Mouse (Mus musculus) neural tube, embryonic 15.5 days (tissue): ENCODE results near the gene Met. TPM values are rescaled to one million over a fixed set of nuclear protein-coding genes. Genes with fewer than 3 reads are reported as not detected.

Source experiments
- ATAC-seq: fragments of 200-750 bp; cut with Nextera tagmentation; 2 replicates; pipeline ENCODE4 v1.8.0; 2017; ENCODE audit warnings: mild to moderate bottlenecking, moderate TSS enrichment, moderate library complexity; ENCODE audit not compliant: low FRiP score
- H3K27ac ChIP-seq: fragments of 300-500 bp; sonication (generic); replicated peaks from 2 replicates; pipeline ENCODE4 v1.5.1; 2015; ENCODE audit warnings: mild to moderate bottlenecking, inconsistent platforms
- H3K27me3 ChIP-seq: fragments of 300-500 bp; sonication (generic); replicated peaks from 2 replicates; pipeline ENCODE4 v1.6.1; 2015; ENCODE audit warnings: inconsistent platforms
- H3K36me3 ChIP-seq: fragments of 300-500 bp; sonication (generic); 2 replicates; pipeline ENCODE4 v1.6.1; 2015; ENCODE audit warnings: inconsistent platforms
- H3K4me1 ChIP-seq: fragments of 300-500 bp; sonication (generic); 2 replicates; pipeline ENCODE4 v1.6.1; 2015; ENCODE audit warnings: inconsistent platforms
- H3K4me2 ChIP-seq: fragments of 300-500 bp; sonication (generic); 2 replicates; pipeline ENCODE4 v1.6.1; 2015; ENCODE audit warnings: inconsistent platforms, mild to moderate bottlenecking, moderate library complexity
- H3K4me3 ChIP-seq: fragments of 300-500 bp; sonication (generic); replicated peaks from 2 replicates; pipeline ENCODE4 v1.5.1; 2015; ENCODE audit warnings: mild to moderate bottlenecking, inconsistent platforms
- H3K9ac ChIP-seq: fragments of 300-500 bp; sonication (generic); replicated peaks from 2 replicates; pipeline ENCODE4 v1.6.1; 2015; ENCODE audit warnings: mild to moderate bottlenecking, inconsistent platforms
- H3K9me3 ChIP-seq: fragments of 300-500 bp; sonication (generic); replicated peaks from 2 replicates; pipeline ENCODE4 v1.6.1; 2016; ENCODE audit warnings: inconsistent platforms
- WGBS: fragments of 180-500 bp; shearing (Covaris S2); methylation state at CpG from one replicate; pipeline ENCODE4 v1.1.7; 2015; ENCODE audit warnings: mixed read lengths; 5-methylcytosine and 5-hydroxymethylcytosine counted together
- polyA plus RNA-seq: library from polyadenylated mRNA; unstranded; fragments of >200 nt; fragmentation: Nextera tagmentation; extraction: Ambion mirVana; gene quantifications from 2 replicates; pipeline ENCODE4 v1.2.1, GENCODE M21; 2015

Met gene
- polyA plus RNA-seq, 1 experiment from 2014 or later, result 2.7 TPM

GRCm38 (mm10) chr6:17492062-17492461 is 28.5 kb downstream of the Met start:
- no peaks in the 10 kb centered on the region for H3K27me3 ChIP-seq
- no peaks in the 10 kb centered on the region for H3K9me3 ChIP-seq
- 94% methylated on average over 8 of the region's 8 CpGs for WGBS
- no peak overlapping the region for H3K4me3 ChIP-seq
- H3K4me2 ChIP-seq, result no peak overlapping the region
- H3K36me3 ChIP-seq, result no peaks in the 10 kb centered on the region
- no peak overlapping the region for H3K27ac ChIP-seq
- H3K4me1 ChIP-seq, result no peaks in the 10 kb centered on the region
- H3K9ac ChIP-seq, result no peak overlapping the region
- ATAC-seq, result no peak

GRCm38 (mm10) chr6:17495413-17495812 is 31.8 kb downstream of the Met start:
- H3K36me3 ChIP-seq, result no peaks in the 10 kb centered on the region
- no peak for ATAC-seq
- no peaks in the 10 kb centered on the region for H3K4me1 ChIP-seq
- 91% methylated on average over 1 of the region's 1 CpGs for WGBS
- no peak overlapping the region for H3K27ac ChIP-seq
- no peaks in the 10 kb centered on the region for H3K9me3 ChIP-seq
- H3K4me2 ChIP-seq, result no peak overlapping the region
- H3K9ac ChIP-seq, result no peak overlapping the region
- H3K27me3 ChIP-seq, result no peaks in the 10 kb centered on the region
- no peak overlapping the region for H3K4me3 ChIP-seq

- H3K4me2 ChIP-seq, result no peak overlapping the region
- H3K4me3 ChIP-seq, result no peak overlapping the region
- H3K9ac ChIP-seq, result no peak overlapping the region
- H3K27me3 ChIP-seq, result no peaks in the 10 kb centered on the region
- H3K27ac ChIP-seq, result no peak overlapping the region
- H3K36me3 ChIP-seq, result no peaks in the 10 kb centered on the region
- no peaks in the 10 kb centered on the region for H3K4me1 ChIP-seq
- H3K9me3 ChIP-seq, result no peaks in the 10 kb centered on the region
- WGBS, result 43% methylated on average over 4 of the region's 4 CpGs
- no peak for ATAC-seq
Observed at GRCm38 (mm10) chr6:17497366-17497765, 33.8 kb downstream of the Met start.

GRCm38 (mm10) chr6:17498801-17499200 is 35.2 kb downstream of the Met start:
- no peaks in the 10 kb centered on the region for H3K4me1 ChIP-seq
- no peak overlapping the region for H3K27ac ChIP-seq
- no peak for ATAC-seq
- no peak overlapping the region for H3K9ac ChIP-seq
- no peaks in the 10 kb centered on the region for H3K9me3 ChIP-seq
- H3K27me3 ChIP-seq, result no peaks in the 10 kb centered on the region
- no peak overlapping the region for H3K4me3 ChIP-seq
- 82% methylated on average over 8 of the region's 8 CpGs for WGBS
- H3K4me2 ChIP-seq, result no peak overlapping the region
- H3K36me3 ChIP-seq, result no peaks in the 10 kb centered on the region

GRCm38 (mm10) chr6:17501440-17501839 is 37.8 kb downstream of the Met start:
- no peak for ATAC-seq
- 81% methylated on average over 4 of the region's 4 CpGs for WGBS
- no peaks in the 10 kb centered on the region for H3K9me3 ChIP-seq

GRCm38 (mm10) chr6:17502311-17502710 is 38.7 kb downstream of the Met start:
- Histone ChIP-seq H3K4me1 (no peaks in the 10 kb centered on the region), H3K27ac (no peak overlapping the region), H3K4me3 (no peak overlapping the region), H3K36me3 (no peaks in the 10 kb centered on the region), H3K9ac (no peak overlapping the region), H3K4me2 (no peak overlapping the region), H3K9me3 (no peaks in the 10 kb centered on the region), H3K27me3 (no peaks in the 10 kb centered on the region)
- no peak for ATAC-seq
- WGBS, result 72% methylated on average over 1 of the region's 1 CpGs

More at GRCm38 (mm10) chr6:17501440-17501839, 37.8 kb downstream of the Met start:
- H3K27ac ChIP-seq, result no peak overlapping the region
- H3K36me3 ChIP-seq, result no peaks in the 10 kb centered on the region
- H3K4me1 ChIP-seq, result no peaks in the 10 kb centered on the region
- no peak overlapping the region for H3K4me2 ChIP-seq
- no peaks in the 10 kb centered on the region for H3K27me3 ChIP-seq
- H3K9ac ChIP-seq, result no peak overlapping the region
- no peak overlapping the region for H3K4me3 ChIP-seq

- no peak overlapping the region for H3K4me2 ChIP-seq
- no peak for ATAC-seq
- no peaks in the 10 kb centered on the region for H3K27me3 ChIP-seq
- H3K4me3 ChIP-seq, result no peak overlapping the region
- no peaks in the 10 kb centered on the region for H3K36me3 ChIP-seq
- no peaks in the 10 kb centered on the region for H3K4me1 ChIP-seq
- WGBS, result 74% methylated on average over 3 of the region's 3 CpGs
- H3K27ac ChIP-seq, result no peak overlapping the region
- H3K9ac ChIP-seq, result no peak overlapping the region
- H3K9me3 ChIP-seq, result no peaks in the 10 kb centered on the region
Observed at GRCm38 (mm10) chr6:17503724-17504123, 40.1 kb downstream of the Met start.

- no peak overlapping the region for H3K27ac ChIP-seq
- H3K9me3 ChIP-seq, result no peaks in the 10 kb centered on the region
- ATAC-seq, result no peak
- no peaks in the 10 kb centered on the region for H3K27me3 ChIP-seq
- H3K9ac ChIP-seq, result no peak overlapping the region
- no peaks in the 10 kb centered on the region for H3K36me3 ChIP-seq
- H3K4me3 ChIP-seq, result no peak overlapping the region
- 87% methylated on average over 3 of the region's 3 CpGs for WGBS
- no peaks in the 10 kb centered on the region for H3K4me1 ChIP-seq
- H3K4me2 ChIP-seq, result no peak overlapping the region
Observed at GRCm38 (mm10) chr6:17505530-17505929, 41.9 kb downstream of the Met start.

- H3K36me3 ChIP-seq, result no peaks in the 10 kb centered on the region
- no peak overlapping the region for H3K27ac ChIP-seq
- no peak overlapping the region for H3K4me3 ChIP-seq
- no peak for ATAC-seq
- H3K4me1 ChIP-seq, result no peaks in the 10 kb centered on the region
- H3K9me3 ChIP-seq, result no peaks in the 10 kb centered on the region
- H3K27me3 ChIP-seq, result no peaks in the 10 kb centered on the region
- 91% methylated on average over 2 of the region's 2 CpGs for WGBS
- H3K9ac ChIP-seq, result no peak overlapping the region
- H3K4me2 ChIP-seq, result no peak overlapping the region
Observed at GRCm38 (mm10) chr6:17506831-17507230, 43.2 kb downstream of the Met start.

GRCm38 (mm10) chr6:17508184-17508583 is 44.6 kb downstream of the Met start:
- no peak for ATAC-seq
- WGBS, result 82% methylated on average over 5 of the region's 5 CpGs

GRCm38 (mm10) chr6:17508604-17509372 is 45.2 kb downstream of the Met start:
- Histone ChIP-seq H3K27me3 (no peaks in the 10 kb centered on the region), H3K4me1 (no peaks in the 10 kb centered on the region), H3K27ac (no peak overlapping the region), H3K4me2 (no peak overlapping the region), H3K9me3 (no peaks in the 10 kb centered on the region), H3K9ac (no peak overlapping the region), H3K36me3 (no peaks in the 10 kb centered on the region), H3K4me3 (no peak overlapping the region)
- 86% methylated on average over 9 of the region's 9 CpGs for WGBS
- ATAC-seq, result no peak

More at GRCm38 (mm10) chr6:17508184-17508583, 44.6 kb downstream of the Met start:
- Histone ChIP-seq H3K4me2 (no peak overlapping the region), H3K4me3 (no peak overlapping the region), H3K4me1 (no peaks in the 10 kb centered on the region), H3K27ac (no peak overlapping the region), H3K27me3 (no peaks in the 10 kb centered on the region), H3K9ac (no peak overlapping the region), H3K9me3 (no peaks in the 10 kb centered on the region), H3K36me3 (no peaks in the 10 kb centered on the region)

- no peaks in the 10 kb centered on the region for H3K27me3 ChIP-seq
- no peak for ATAC-seq
- no peak overlapping the region for H3K4me2 ChIP-seq
- no peaks in the 10 kb centered on the region for H3K4me1 ChIP-seq
- WGBS, result 95% methylated on average over 15 of the region's 15 CpGs
- no peak overlapping the region for H3K4me3 ChIP-seq
- no peaks in the 10 kb centered on the region for H3K9me3 ChIP-seq
- H3K9ac ChIP-seq, result no peak overlapping the region
- no peak overlapping the region for H3K27ac ChIP-seq
- H3K36me3 ChIP-seq, result no peaks in the 10 kb centered on the region
Observed at GRCm38 (mm10) chr6:17513381-17513780, 49.8 kb downstream of the Met start.
